Mouse (Mus musculus) heart, postnatal 0 days (tissue): ENCODE measurements around the gene Cib4.

ENCODE experiments used
- CTCF ChIP-seq: IDR thresholded peaks from 2 replicates; pipeline ENCODE4 v1.5.1; 2016; ENCODE audit warnings: antibody characterized with exemption, control low read depth, low read depth
- EP300 ChIP-seq: IDR thresholded peaks from 2 replicates; pipeline ENCODE4 v1.6.1; 2016; ENCODE audit warnings: antibody characterized with exemption, low read depth

DNA sequence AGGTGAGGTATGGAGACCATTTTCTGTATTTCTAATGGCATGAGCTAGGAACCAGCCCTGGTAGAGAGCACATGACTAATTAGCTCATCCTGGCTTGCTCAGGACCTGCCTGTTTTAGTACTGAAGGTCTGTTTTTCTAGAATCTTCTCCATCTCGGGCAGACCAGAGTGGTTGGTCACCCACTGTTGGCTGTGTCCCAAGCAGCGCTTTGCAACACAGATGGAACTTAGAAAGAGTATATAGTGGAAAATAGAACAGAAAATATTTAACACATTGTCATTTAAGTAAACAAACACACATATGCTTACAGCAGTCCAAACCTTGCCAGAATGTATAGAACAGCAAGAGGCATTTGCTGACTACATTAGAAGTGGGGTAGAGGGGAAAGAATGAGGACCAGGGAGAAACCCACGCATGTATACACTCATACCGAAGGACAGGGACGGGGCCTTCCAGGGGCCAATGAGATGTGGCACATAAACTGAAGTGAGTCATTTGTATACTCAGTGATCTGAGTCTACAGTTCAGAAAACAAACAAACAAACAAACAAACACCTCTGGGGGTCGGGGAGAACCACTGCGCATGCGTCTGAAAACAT lies 105.2 kb downstream of the Cib4 start:
- TF ChIP-seq CTCF (no peak), EP300 (no peak)
